Mouse (Mus musculus): Measurements from ENCODE around the gene Dact3. TPM values are rescaled to one million over a fixed set of nuclear protein-coding genes. Genes with fewer than 3 reads are reported as not detected.

Gene Dact3
- total RNA-seq (2017): 0.12 TPM in 1 of 2 replicates, not detected in the other

GRCm38 (mm10) chr7:16875310-16875325 is at the start of gene Dact3:
Gene Dact3, plus strand, starts transcription at chr7:16875317.
- ATAC-seq (ENCODE audit: extremely low read depth, insufficient number of reproducible peaks, low FRiP score, poor library complexity, severe bottlenecking): no peak

- ATAC-seq (ENCODE audit: extremely low read depth, insufficient number of reproducible peaks, low FRiP score, poor library complexity, severe bottlenecking): peak; percentile 80
Observed at GRCm38 (mm10) chr7:16825785-16826184, 49.3 kb upstream of the Dact3 start.

- ATAC-seq (ENCODE audit: extremely low read depth, insufficient number of reproducible peaks, low FRiP score, poor library complexity, severe bottlenecking): no peak
Observed at GRCm38 (mm10) chr7:16826571-16826970, 48.5 kb upstream of the Dact3 start.

- peak; percentile 31 for ATAC-seq (ENCODE audit: extremely low read depth, insufficient number of reproducible peaks, low FRiP score, poor library complexity, severe bottlenecking)
Observed at GRCm38 (mm10) chr7:16827274-16827673, 47.8 kb upstream of the Dact3 start.

GRCm38 (mm10) chr7:16830449-16830848 is 44.7 kb upstream of the Dact3 start:
- no peak for ATAC-seq (ENCODE audit: extremely low read depth, insufficient number of reproducible peaks, low FRiP score, poor library complexity, severe bottlenecking)

GRCm38 (mm10) chr7:16837916-16838803 is 37.0 kb upstream of the Dact3 start:
- ATAC-seq (ENCODE audit: extremely low read depth, insufficient number of reproducible peaks, low FRiP score, poor library complexity, severe bottlenecking): no peak

- no peak for ATAC-seq (ENCODE audit: extremely low read depth, insufficient number of reproducible peaks, low FRiP score, poor library complexity, severe bottlenecking)
Observed at GRCm38 (mm10) chr7:16838804-16839426, 36.2 kb upstream of the Dact3 start.

GRCm38 (mm10) chr7:16839427-16840108 is 35.5 kb upstream of the Dact3 start:
- ATAC-seq (ENCODE audit: extremely low read depth, insufficient number of reproducible peaks, low FRiP score, poor library complexity, severe bottlenecking): no peak

- ATAC-seq (ENCODE audit: extremely low read depth, insufficient number of reproducible peaks, low FRiP score, poor library complexity, severe bottlenecking): no peak
Observed at GRCm38 (mm10) chr7:16840109-16840491, 35.0 kb upstream of the Dact3 start.

- no peak for ATAC-seq (ENCODE audit: extremely low read depth, insufficient number of reproducible peaks, low FRiP score, poor library complexity, severe bottlenecking)
Observed at GRCm38 (mm10) chr7:16841078-16841477, 34.0 kb upstream of the Dact3 start.

- ATAC-seq (ENCODE audit: extremely low read depth, insufficient number of reproducible peaks, low FRiP score, poor library complexity, severe bottlenecking): peak; percentile 49
Observed at GRCm38 (mm10) chr7:16841561-16842560, 33.3 kb upstream of the Dact3 start.

GRCm38 (mm10) chr7:16842645-16843063 is 32.5 kb upstream of the Dact3 start, which contains the start of gene Prkd2:
Gene Prkd2, plus strand, starts transcription at chr7:16842902.
- peak; percentile 72 for ATAC-seq (ENCODE audit: extremely low read depth, insufficient number of reproducible peaks, low FRiP score, poor library complexity, severe bottlenecking)

- ATAC-seq (ENCODE audit: extremely low read depth, insufficient number of reproducible peaks, low FRiP score, poor library complexity, severe bottlenecking): no peak
Observed at GRCm38 (mm10) chr7:16843441-16844171, 31.5 kb upstream of the Dact3 start.

- ATAC-seq (ENCODE audit: extremely low read depth, insufficient number of reproducible peaks, low FRiP score, poor library complexity, severe bottlenecking): no peak
Observed at GRCm38 (mm10) chr7:16844696-16845071, 30.4 kb upstream of the Dact3 start.

GRCm38 (mm10) chr7:16845072-16845819 is 29.9 kb upstream of the Dact3 start:
- ATAC-seq (ENCODE audit: extremely low read depth, insufficient number of reproducible peaks, low FRiP score, poor library complexity, severe bottlenecking): no peak

- no peak for ATAC-seq (ENCODE audit: extremely low read depth, insufficient number of reproducible peaks, low FRiP score, poor library complexity, severe bottlenecking)
Observed at GRCm38 (mm10) chr7:16845820-16846167, 29.3 kb upstream of the Dact3 start.

- no peak for ATAC-seq (ENCODE audit: extremely low read depth, insufficient number of reproducible peaks, low FRiP score, poor library complexity, severe bottlenecking)
Observed at GRCm38 (mm10) chr7:16846775-16847174, 28.3 kb upstream of the Dact3 start.

- ATAC-seq (ENCODE audit: extremely low read depth, insufficient number of reproducible peaks, low FRiP score, poor library complexity, severe bottlenecking): no peak
Observed at GRCm38 (mm10) chr7:16847507-16847906, 27.6 kb upstream of the Dact3 start.

All from neutrophil, adult 5-6 weeks (primary cell).